Mouse (Mus musculus) kidney, adult 11 months (tissue): ENCODE data around the gene Cxcl5.

ENCODE experiments used
- DNase-seq: peaks from one replicate; pipeline ENCODE4 v3.0.0; 2022

Gene Cxcl5

DNA sequence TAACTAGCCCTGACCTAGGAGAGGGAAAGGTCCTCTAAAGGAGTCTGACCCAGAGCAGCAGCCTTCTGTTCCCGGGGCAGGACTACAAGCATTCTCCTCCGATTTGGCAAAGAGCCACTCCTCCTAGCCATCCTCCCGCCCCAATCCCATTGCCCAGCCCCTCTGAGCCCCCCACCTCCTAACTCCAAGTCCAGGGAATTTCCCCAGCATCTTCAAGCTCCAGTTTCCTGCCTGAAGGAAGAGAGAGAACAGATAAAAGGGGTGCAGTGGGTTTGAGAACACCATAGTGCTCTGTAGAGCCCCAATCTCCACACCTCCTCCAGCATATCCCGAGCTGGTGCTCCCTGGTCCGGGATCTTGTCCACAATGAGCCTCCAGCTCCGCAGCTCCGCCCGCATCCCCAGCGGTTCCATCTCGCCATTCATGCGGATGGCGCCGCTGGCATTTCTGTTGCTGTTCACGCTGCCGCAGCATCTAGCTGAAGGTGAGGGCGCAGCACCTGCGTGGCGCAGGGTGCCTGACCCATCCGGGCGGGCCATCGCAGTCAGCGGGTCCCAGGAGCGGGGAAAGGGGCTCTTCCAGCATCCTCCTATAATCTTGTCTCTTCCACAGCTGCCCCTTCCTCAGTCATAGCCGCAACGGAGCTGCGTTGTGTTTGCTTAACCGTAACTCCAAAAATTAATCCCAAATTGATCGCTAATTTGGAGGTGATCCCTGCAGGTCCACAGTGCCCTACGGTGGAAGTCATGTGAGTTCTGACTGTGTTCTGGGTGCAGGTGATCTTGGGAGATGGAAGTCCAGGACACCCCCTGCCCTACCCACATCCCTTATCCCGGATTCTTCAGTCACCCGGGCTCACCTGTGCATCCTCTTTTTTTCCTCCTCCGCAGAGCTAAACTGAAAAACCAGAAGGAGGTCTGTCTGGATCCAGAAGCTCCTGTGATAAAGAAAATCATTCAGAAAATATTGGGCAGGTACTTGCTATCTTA is at the start of gene Cxcl5:
TSS of gene Cxcl5 (plus strand) at position 284 of the 989 bp plus-strand sequence.
- no peak for DNase-seq

DNA sequence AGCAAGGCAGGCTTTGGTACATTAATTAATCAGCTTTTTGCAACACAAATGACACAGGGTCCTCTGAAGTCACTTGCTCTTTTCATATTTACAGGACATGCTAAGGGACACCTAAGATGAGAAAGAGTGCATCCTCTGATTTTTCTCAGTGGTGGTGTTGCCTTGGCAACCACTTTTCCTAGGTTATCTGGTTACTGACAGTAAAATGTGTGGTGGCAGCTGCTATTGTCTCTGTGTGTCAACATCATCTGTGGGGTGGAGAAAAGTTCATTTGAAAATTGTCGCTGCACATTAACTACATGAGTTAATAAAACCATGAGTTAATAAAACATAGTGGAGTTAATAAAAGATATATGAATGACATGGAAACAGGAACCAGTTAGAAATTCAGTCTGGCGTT is 47.8 kb upstream of the Cxcl5 start:
- DNase-seq: no peak

DNA sequence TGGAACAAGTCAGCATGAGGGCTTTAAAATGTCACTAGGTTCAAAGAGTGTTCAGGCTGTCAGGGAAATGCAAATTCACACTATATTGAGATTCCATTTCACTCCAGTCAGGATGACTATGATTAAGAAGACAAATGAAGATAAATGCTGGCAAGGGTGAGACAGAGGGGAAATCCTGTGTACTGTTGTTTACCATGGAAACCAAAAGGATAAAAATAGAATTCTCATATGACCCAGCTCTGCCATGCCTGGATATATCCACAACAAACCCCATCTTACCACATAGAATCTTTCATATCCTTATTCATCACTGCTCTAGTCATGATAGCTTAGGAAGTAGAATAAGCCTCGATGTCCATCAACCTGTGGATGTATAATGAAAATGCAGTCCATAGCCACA is 41.2 kb upstream of the Cxcl5 start:
- no peak for DNase-seq

DNA sequence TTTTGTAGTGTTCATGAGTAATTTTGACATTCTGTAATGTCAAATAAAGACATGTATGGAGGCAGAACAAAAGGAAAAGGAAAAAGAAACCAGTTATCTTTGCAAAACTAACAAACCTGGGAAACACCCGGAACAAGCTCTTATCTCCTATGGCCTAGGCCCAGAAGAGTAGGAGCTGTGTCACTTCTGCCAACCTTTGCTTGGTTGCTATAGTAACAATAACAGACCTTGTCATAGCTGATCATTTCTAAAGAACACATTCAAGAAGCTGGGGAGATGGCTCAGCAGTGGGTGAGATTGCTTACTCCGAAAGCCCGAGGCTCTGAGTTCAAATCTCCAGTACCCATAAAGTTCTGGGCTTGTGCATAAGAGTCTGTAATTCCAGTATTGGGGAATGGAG is 36.5 kb upstream of the Cxcl5 start:
- no peak for DNase-seq

DNA sequence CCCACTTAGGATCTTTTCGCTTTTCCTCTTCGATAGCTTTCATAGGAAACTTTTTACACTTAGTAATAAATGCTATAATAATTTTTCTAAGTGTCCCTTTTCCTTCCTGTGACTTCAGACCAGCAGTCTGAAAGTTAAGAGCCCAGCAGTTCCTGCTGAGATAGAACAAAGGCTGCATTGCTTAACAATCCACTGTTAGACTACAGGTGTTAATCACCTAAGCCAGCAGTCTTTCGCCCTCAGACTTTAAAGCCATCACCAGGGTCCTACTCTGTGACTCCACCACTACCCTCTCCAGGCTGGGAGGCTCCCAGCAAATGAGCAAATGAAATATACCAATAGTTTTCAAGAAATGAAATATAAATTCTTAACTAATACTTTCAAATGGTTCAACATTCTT is 30.9 kb upstream of the Cxcl5 start:
- no peak for DNase-seq

DNA sequence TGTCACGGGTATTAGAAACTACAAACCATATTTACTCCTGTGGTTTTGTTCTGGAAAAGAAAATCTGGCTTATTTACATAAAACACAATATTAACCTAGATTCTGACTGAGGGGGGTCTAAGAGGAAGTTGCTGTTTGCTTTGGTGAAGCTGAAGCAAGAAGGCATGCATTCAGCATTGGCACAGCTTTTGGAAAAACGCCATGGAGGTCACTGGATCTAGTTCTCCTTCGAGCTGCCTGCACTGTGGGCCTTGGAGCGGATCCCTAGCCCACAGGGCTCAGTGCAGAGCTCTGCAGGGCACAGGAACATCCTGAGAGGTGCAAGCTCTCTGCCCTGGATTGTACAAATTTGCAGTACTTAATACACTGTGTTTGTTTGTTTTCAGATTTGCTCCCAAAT is 27.7 kb upstream of the Cxcl5 start:
- DNase-seq: no peak

DNA sequence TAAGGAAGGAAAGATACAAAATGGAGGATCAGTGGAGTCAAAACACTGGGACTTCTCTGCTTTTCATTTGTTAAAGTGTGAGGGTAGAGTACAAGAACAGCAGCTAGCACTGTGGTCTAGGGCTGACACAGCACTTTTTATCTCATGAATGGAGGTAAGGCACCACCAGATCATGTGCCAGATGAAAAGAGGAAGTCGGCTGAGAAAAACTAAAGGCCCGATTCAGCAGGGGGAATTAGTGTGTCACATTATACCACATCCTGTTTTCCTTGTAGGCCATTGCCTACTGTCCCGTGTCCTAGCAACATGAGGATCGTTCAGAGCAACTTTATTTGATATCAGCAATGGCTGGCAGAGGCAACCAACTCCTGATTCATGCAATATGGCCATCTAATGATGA is 17.1 kb upstream of the Cxcl5 start:
- DNase-seq: no peak

DNA sequence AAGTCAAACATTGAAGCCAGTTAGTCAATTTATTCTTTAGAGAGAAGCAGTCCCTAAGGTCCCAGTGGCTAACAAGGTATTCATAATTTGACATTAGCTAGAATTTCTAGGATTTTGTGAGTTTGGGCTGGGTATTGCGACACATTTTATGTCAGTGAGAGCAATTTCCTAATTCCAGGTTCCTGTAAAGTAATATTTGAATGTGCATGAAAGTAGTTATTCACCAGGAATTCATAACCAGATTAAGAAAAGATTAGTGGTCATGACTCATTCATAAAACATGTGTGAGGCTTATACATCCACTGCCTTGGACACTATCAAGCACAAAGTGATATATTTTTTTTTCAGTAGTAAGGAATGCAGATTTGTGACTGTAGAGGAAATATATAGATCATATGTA is 5.2 kb upstream of the Cxcl5 start:
- DNase-seq: no peak

DNA sequence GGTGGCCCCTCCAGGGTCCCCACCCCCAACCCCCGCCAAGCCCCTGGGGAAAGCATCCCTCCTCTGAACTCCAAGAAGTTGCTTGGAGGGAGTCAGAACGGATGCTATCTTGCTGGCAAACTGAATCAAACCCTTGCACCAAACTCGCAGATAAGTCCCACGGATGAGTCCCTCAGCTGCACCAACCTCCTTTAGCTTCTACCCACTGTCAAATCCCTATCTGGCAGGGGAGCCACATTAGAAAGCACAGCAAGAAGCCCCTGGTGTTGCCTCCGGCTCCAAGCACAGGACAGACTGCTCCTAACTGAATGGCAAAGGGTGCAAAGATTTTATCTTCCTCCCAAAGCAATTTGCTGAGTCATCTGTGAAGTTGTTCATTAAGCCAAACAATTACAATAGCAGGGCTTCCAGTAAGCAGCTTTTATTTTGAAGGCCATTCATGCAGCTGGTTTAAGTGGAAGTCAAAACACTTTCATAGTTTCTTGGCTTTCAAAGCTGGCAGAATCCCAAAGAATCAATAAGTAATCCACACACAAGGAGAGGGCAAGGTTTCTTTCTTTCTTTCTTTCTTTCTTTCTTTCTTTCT is 1.0 kb upstream of the Cxcl5 start:
- DNase-seq: peak; percentile 37

DNA sequence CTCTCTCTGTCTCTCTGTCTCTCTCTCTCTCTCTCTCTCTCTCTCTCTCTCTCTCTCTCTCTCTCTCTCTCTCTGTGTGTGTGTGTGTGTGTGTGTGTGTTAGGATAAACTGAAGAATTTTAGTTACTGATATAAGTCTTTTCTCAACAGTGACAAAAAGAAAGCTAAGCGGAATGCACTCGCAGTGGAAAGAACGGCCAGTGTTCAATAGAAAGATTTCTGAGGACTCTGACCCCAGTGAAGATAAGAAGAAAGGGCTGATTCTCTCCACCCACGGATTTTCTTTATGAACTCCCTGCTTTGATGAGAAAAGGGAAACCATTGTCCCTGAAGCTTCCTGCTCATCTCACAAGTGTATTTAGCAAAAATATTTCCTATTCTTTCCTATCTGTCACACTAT is 1.1 kb downstream of the Cxcl5 start:
- no peak for DNase-seq

DNA sequence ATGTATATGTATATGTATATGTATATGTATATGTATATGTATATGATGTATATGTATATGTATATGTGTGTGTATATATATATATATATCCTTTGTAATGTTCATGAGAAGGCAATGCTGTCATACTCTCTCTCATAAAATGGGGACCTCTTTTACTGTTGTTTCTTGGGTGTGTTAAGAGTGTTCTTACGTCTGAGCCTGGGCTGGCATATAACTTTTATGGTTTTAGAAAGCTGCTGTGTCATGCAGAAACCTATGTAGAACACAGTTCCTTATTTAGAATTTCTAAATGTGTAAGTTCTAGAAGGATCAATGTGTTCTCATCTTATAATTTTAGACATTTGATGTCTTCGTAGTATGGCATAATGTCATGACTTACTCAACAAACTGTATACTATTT is 1.7 kb downstream of the Cxcl5 start:
- no peak for DNase-seq

DNA sequence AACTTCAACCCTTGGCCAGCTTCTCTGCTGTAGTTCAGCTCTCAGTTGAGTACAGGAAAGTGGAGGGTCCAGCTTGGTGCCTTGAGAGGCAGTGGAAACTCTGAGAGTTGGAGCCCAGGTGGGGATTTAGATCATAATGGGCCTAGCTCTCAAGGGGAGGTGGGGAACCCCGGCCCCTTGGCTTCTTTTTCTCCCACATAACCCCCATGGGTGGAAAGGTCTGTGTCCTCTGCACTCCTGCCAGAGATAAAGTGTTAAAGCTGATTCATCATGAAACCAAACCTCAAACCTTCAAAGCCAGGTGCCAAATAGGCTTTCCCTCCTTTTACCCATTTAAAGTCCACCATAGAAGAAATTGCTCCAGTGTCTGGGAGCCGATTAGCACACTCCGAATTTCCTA is 2.7 kb downstream of the Cxcl5 start:
- DNase-seq: no peak

DNA sequence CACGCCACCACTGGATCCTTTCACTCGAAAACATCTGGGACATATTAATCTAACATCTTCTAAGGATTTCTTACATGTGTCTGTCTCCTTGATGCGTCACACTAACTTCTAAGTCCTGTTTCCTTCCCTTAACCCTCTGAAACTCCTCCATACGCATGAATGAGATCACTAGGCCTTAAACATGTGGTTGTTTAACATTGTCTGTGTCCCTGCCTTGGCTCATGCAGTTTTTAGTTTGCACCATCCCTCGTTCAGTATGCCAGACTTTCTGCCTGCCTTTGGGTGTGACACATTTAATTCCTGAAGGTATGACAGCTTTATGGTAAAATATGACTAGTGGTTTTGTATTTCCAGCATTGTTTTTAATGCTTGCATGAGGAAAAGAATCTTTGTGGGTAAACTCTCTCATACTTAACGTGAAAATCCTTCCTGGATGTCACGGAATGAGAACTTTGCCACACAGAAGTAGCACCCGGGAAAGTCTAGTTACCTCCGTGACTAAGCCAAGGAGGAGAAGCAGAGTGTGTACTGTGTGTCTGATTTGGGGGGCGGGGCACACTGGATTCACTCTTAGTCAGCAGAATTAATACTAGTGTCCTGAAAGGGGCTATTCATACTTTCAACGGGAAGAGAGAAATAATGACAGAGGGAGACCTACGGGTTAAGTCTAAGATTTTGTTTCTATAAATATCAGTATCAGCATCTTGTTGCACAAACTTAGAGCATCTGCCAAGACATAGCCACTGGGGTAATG is 4.9 kb downstream of the Cxcl5 start:
- no peak for DNase-seq

DNA sequence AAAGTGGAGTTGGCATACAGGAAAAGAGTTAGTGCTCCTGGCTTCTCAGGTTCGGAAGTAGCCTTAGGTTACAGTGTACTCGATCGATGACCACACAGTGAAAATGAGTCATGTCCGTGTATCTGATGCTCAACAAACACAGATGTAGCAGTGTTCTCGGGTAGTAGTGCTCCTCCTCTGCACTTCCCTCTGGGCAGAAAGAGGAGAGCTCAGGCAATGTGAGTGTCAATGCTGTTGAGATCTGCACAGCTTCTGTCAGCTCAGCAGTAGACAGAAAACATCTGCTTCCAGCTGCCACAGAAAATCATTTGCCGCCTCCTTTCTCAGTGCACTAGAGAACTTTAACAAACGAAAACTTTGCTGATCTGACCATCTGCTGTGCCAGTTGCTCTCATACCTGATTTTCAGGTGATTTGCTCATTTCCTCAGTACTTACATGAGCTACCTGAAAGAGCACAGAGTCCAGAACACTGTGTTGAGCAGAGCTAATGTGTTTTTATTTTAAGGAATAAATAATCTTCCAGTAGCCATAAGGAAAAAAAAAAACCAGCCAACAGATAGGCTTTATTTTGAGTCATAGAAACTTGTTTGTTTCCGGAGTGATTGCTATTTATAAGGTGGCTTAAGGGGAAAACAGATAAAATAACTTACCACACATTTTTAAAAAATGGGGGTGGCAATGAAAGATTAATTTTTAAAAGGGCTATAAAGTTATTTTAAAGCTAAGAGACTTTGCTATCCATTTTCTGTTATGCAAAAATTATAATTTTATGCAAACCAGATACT is 6.9 kb downstream of the Cxcl5 start:
- no peak for DNase-seq

DNA sequence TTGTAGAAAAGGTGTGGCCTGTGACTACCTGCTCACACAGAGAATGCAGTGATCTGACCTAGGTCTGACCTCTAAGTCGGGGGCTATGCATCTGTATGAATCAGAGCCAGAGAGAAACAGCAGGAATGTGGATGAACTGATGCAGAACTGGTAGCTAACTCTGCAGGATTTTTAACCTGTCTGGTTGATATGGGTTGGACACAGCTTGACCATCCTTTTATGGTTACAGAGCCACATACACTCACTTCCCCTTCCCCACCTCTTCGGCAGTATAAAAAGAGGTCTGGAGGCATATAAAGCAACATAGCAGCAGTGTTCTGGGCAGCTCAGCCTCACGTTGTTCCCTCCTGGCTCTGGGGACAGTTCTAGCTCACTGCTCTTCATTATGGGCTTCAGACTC is 9.1 kb downstream of the Cxcl5 start, which contains the start of gene Ppbp:
TSS of gene Ppbp (plus strand) at position 301 of the 400 bp plus-strand sequence.
- no peak for DNase-seq

DNA sequence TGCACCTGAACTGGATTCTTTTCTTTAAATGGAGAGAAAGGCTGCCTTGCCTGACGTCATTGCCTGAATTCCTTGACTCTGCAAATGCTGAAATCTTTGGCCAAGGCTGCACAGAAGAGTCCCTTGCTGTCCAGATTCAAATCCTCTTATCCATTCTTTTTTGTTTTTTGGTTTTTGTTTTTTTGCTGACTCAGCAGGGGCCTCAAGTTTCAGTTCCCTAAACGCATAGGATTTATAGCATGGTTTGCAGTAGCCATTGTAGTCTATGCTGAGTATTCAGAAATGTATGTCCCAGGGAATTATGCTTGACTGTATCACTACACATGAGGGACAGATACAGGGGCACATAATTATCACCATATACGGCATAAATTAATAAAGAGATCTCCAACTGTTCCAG is 12.2 kb downstream of the Cxcl5 start:
- no peak for DNase-seq

DNA sequence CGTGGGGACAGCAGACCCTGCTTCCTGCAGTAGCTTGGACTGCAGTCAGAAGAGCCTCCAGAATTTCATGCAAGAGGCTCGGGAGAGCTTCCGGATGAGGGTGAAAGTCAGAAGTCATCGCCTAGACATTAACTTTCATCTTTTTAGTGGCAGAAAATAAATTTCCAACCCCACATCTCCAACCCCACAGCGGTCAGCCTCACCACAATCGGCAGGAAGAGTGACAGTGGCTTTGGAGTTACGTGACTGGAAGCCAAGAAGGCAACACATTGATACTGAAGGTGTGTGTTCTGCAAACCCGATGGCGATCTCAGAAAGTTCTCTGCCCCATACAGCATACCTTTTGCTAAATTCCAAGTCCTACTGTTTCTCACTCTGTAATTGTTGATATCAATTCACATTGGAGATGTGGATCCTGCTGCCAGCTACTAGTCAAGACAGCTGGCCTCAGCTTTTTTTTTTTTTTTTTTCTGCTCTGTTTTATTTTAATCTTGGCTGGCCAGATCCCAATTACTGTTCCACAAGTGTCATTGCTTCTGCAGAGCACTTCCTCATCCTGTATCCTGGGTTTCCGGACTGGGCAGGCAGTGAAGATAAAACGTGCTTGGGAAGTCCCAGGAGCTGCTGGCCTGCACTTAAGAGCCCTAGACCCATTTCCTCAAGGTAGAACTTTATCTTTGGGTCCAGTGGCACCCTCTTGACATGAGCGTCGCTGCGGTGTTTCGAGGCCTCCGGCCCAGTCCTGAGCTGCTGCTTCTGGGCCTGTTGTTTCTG is 12.9 kb downstream of the Cxcl5 start, which contains the start of gene Pf4:
TSS of gene Pf4 (plus strand) at position 556 of the 774 bp plus-strand sequence.
- peak; percentile 42 for DNase-seq

DNA sequence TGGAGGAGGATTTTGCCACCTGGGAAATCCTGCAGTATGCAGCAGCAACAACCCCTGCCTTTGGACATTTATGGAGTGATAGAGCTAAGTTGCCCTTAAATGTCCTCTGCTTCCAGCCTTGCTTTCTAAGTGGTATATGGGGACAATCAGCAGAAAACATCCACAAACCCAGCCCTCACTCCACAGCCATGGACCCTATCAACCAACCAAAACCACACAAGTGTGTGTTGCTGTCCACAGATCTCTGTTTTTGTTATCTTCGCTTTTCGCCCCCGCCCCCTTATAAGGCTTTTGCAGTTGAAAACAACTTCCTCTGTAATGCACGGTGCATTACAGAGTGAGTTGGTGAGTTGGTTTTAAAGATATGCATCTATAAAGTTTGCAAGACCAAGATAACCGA is 16.4 kb downstream of the Cxcl5 start:
- DNase-seq: no peak

DNA sequence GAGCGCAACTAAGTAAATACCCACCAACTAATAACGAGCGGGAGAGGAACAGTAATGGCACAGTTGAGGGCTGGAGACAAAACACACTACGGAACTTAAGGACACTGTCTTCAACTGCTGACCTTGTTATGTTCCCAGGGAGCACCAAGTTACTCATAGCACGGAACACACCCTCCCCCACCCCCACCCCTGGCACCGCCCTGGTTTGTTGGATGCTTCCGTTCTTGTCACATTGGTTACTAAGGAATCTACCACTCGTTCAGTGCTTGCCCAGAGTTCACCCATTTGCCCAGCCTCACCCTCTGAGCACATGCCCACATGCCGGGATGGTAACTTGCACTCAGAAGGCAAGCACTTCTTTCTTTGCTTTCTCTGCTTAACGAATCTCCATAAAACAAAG is 18.5 kb downstream of the Cxcl5 start:
- DNase-seq: no peak

DNA sequence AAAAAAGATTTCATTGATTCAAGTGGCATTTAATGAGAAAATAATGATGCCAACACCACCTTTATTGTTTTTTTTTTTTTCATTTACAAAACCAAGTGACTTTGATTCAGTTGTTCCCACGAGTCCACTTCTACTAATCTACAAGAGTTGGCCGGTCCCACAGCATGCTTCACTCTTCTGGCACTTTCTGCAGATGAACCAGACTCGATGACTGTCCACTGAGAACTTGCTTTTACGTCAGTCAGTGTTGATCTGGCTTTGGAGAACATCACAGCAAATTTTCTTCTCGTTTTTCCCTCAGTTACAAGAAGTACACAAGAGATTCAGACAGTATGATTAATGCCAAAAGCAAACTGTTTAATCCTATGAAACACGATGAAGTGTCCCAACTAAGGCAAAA is 19.7 kb downstream of the Cxcl5 start:
- DNase-seq: no peak

DNA sequence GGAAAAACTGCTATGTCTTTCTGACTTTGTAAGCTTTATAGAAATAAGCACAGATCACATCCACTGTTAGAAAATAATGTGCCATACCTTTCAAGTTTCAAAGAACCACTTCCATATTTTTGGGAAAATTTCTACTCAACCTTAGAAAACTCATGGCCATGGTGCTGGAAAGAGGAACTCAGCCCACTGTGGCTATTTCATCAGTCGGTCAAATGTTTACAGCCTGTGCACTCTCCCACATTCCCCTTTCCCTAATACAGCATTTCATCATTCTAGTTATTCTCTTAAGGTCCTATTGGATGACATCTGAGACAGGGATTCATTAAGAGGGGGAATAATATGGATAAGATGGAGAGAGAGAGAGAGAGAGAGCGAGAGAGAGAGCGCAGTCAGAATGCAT is 24.5 kb downstream of the Cxcl5 start:
- no peak for DNase-seq
